Mouse (Mus musculus): ENCODE measurements around the gene Pgs1. TPM values are rescaled to one million over a fixed set of nuclear protein-coding genes. Genes with fewer than 3 reads are reported as not detected.

The Pgs1 gene
- polyA plus RNA-seq, 1 experiment from 2014 or later = 29.6 TPM

DNA sequence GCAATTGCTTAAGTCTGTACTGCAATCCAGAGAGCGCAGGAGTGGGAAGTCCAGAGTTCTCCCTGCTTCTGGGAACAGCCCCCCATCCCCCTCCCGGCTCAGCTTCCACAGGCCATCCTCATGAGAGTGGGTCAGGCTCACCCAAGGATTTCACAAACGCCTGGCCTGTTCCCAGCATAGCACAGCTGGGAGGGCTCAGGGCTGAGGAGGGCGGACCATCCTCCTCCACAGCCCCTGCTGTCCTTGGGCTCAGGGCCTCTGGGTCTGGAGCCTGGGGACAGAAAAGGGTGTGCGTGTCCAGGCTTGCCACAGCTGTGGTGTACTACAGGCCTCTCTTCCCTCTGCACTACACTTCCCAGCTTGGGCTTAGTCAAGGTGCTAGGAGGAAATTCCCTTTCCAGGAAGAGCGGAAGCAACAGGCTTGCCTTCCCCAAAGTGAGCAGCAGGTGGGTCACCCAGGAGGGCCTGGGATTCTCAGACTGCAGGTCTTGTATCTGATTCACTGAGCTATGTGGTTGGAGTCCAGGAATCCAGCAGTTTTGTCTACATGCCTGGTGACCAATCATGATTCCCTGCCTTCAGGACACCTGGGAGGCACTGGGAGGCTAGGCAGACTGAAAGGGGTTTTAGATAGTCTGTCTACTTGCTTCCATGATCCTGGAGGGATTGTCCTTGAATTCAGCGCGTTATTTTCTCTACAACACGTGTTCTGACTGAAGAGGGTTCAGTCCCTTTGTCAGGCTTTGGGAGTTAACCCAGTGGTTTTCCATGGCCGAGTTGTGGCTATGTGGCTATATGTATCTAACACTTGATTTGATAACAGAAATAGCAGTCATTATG lies 23.6 kb upstream of the Pgs1 start:
- Histone ChIP-seq H3K4me1 (replicated peaks; ENCODE audit: insufficient read depth, low read length) (peaks cover 39% of the 10 kb centered on the region), H3K27ac (peak overlapping the region; percentile 89), H3K9me3 (replicated peaks; ENCODE audit: low read length) (no peaks in the 10 kb centered on the region), H3K4me2 (ENCODE audit: low read length) (no peak overlapping the region), H3K4me3 (replicated peaks; ENCODE audit: low read depth, low read length) (no peak overlapping the region), H3K9ac (ENCODE audit: low read depth, low read length) (0 out of 2 replicates have a peak overlapping the region, but pooled peaks have one; percentile 36), H3K27me3 (ENCODE audit: insufficient read depth, low read length) (no peaks in the 10 kb centered on the region), H3K36me3 (ENCODE audit: insufficient read depth, low read length) (no peaks in the 10 kb centered on the region)
- ATAC-seq (replicated peaks; ENCODE audit: low FRiP score, low read depth) = peak; percentile 66
- WGBS = 24% methylated on average over 10 of the region's 10 CpGs
- DNase-seq (ENCODE audit: low spot score) = peak; percentile 94
- TF ChIP-seq CTCF (IDR thresholded peaks at IDR 0.05; ENCODE audit: low read depth) = no peak

DNA sequence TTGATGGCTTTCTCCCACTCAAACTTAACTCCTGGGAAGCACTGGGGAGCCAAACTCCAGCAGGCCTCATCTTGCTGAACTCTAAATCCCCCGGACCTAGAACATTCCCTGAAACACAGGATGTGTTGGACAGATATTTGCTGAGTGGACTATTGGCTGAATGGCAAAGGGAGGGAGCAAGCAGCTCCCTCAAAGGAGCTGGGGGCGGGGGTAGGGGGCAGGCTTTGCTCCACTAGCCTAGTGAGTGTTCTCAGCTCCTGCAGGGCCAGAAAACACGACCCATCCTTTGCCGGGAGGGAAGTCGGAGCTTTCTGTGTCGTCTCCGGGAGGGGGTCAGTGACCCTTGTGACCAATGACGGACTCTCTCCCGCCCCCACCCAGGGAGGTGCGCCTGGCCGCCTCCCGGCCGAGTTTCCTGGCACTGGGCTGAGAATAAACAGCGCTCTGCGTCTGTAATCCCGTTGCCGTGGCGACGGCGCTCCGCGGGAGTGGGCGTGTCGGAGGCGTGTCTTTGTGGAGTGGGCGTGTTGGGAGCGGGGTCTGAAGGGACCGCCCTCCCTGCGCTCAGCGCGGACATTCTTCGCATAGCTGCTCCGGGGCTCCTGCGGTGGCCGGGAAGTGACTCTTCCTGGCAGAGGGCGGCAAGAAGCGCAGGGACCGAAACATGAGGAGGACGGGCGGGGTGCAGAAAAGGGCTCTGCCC lies 22.9 kb upstream of the Pgs1 start:
- ATAC-seq (replicated peaks; ENCODE audit: low FRiP score, low read depth) (peak; percentile 88), DNase-seq (ENCODE audit: low spot score) (peak; percentile 98)
- TF ChIP-seq CTCF (IDR thresholded peaks at IDR 0.05; ENCODE audit: low read depth) = no peak
- Histone ChIP-seq H3K4me3 (replicated peaks; ENCODE audit: low read depth, low read length) (peak overlapping the region; percentile 10; the same call in 1 of the 2 replicates), H3K27me3 (ENCODE audit: insufficient read depth, low read length) (no peaks in the 10 kb centered on the region), H3K9me3 (replicated peaks; ENCODE audit: low read length) (no peaks in the 10 kb centered on the region), H3K4me1 (replicated peaks; ENCODE audit: insufficient read depth, low read length) (peaks cover 45% of the 10 kb centered on the region), H3K4me2 (ENCODE audit: low read length) (peak overlapping the region; percentile 66), H3K36me3 (ENCODE audit: insufficient read depth, low read length) (no peaks in the 10 kb centered on the region), H3K27ac (peak overlapping the region; percentile 89), H3K9ac (ENCODE audit: low read depth, low read length) (0 out of 2 replicates have a peak overlapping the region, but pooled peaks have one; percentile 19)
- under 1% methylated on average over 40 of the region's 40 CpGs for WGBS

DNA sequence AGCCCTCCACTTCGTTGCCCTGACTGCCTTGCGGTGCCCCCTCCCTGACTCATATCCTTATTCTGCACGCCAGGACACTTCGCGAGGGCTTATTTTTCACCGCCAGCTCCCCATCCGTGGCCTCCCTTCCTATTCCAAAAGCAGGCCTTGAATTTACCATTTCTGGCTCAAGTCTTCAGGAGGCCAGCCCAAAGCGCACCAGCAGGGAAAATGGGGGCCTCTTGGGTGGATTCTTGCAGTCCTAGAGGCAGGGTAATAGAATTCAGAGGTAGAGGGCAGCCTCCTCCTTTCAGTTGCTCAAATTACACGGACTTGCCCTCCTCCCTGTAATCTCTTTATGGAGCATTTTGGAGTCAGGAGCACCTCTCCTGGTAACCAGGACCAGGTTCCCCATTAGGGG lies 22.2 kb upstream of the Pgs1 start:
- Histone ChIP-seq H3K9me3 (replicated peaks; ENCODE audit: low read length) (no peaks in the 10 kb centered on the region), H3K27me3 (ENCODE audit: insufficient read depth, low read length) (no peaks in the 10 kb centered on the region), H3K4me1 (replicated peaks; ENCODE audit: insufficient read depth, low read length) (peaks cover 46% of the 10 kb centered on the region), H3K27ac (peak overlapping the region; percentile 89), H3K4me3 (replicated peaks; ENCODE audit: low read depth, low read length) (peak overlapping the region; percentile 10; the same call in 1 of the 2 replicates), H3K9ac (ENCODE audit: low read depth, low read length) (no peak overlapping the region), H3K36me3 (ENCODE audit: insufficient read depth, low read length) (no peaks in the 10 kb centered on the region), H3K4me2 (ENCODE audit: low read length) (peak overlapping the region; percentile 66)
- WGBS = 2% methylated on average over 9 of the region's 9 CpGs
- peak; percentile 62 for DNase-seq (ENCODE audit: low spot score)
- no peak for TF ChIP-seq CTCF (IDR thresholded peaks at IDR 0.05; ENCODE audit: low read depth)
- no peak for ATAC-seq (replicated peaks; ENCODE audit: low FRiP score, low read depth)

DNA sequence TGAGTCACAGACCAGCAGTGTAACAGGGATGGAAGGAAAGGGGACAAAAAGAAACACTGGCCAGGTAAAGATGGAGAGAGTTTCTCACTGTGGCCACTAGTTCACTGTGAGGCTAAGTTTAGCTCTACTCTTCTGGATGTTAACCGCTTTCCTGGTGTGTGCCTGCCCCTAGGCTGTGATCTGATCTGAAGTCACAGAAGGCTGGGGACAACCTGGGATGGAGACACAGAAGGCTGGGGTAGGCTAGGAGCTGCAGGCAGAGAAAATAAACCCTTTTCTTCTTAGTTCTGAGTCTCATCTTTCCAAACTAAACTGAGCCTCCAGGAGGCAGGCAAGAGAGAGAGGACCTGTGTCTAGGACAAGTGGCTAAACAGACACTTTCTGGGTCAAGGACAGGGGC lies 21.8 kb upstream of the Pgs1 start:
- Histone ChIP-seq H3K4me3 (replicated peaks; ENCODE audit: low read depth, low read length) (no peak overlapping the region), H3K9ac (ENCODE audit: low read depth, low read length) (no peak overlapping the region), H3K36me3 (ENCODE audit: insufficient read depth, low read length) (no peaks in the 10 kb centered on the region), H3K9me3 (replicated peaks; ENCODE audit: low read length) (no peaks in the 10 kb centered on the region), H3K27me3 (ENCODE audit: insufficient read depth, low read length) (no peaks in the 10 kb centered on the region), H3K4me1 (replicated peaks; ENCODE audit: insufficient read depth, low read length) (peaks cover 46% of the 10 kb centered on the region), H3K27ac (peak overlapping the region; percentile 89), H3K4me2 (ENCODE audit: low read length) (peak overlapping the region; percentile 66)
- WGBS = 24% methylated on average over 1 of the region's 1 CpGs
- peak; percentile 4; the same call in 1 of the 2 replicates for TF ChIP-seq CTCF (IDR thresholded peaks at IDR 0.05; ENCODE audit: low read depth)
- ATAC-seq (replicated peaks; ENCODE audit: low FRiP score, low read depth) (no peak), DNase-seq (ENCODE audit: low spot score) (no peak)

GRCm38 (mm10) chr11:117965052-117965451 lies 21.0 kb upstream of the Pgs1 start:
- DNase-seq (ENCODE audit: low spot score) (no peak), ATAC-seq (replicated peaks; ENCODE audit: low FRiP score, low read depth) (no peak)
- no peaks in the 10 kb centered on the region for H3K27me3 ChIP-seq (ENCODE audit: insufficient read depth, low read length)
- 52% methylated on average over 7 of the region's 7 CpGs for WGBS
- H3K27ac ChIP-seq = no peak overlapping the region
- no peak overlapping the region for H3K9ac ChIP-seq (ENCODE audit: low read depth, low read length)
- no peak overlapping the region for H3K4me3 ChIP-seq (replicated peaks; ENCODE audit: low read depth, low read length)
- H3K4me2 ChIP-seq (ENCODE audit: low read length) = no peak overlapping the region
- TF ChIP-seq CTCF (IDR thresholded peaks at IDR 0.05; ENCODE audit: low read depth) = no peak
- H3K4me1 ChIP-seq (replicated peaks; ENCODE audit: insufficient read depth, low read length) = peaks cover 46% of the 10 kb centered on the region
- H3K9me3 ChIP-seq (replicated peaks; ENCODE audit: low read length) = no peaks in the 10 kb centered on the region
- H3K36me3 ChIP-seq (ENCODE audit: insufficient read depth, low read length) = no peaks in the 10 kb centered on the region

GRCm38 (mm10) chr11:117965561-117965981 lies 20.5 kb upstream of the Pgs1 start:
- no peak for TF ChIP-seq CTCF (IDR thresholded peaks at IDR 0.05; ENCODE audit: low read depth)
- no peak for ATAC-seq (replicated peaks; ENCODE audit: low FRiP score, low read depth)
- Histone ChIP-seq H3K27me3 (ENCODE audit: insufficient read depth, low read length) (no peaks in the 10 kb centered on the region), H3K27ac (no peak overlapping the region), H3K36me3 (ENCODE audit: insufficient read depth, low read length) (no peaks in the 10 kb centered on the region), H3K9me3 (replicated peaks; ENCODE audit: low read length) (no peaks in the 10 kb centered on the region), H3K9ac (ENCODE audit: low read depth, low read length) (no peak overlapping the region), H3K4me1 (replicated peaks; ENCODE audit: insufficient read depth, low read length) (peaks cover 46% of the 10 kb centered on the region), H3K4me3 (replicated peaks; ENCODE audit: low read depth, low read length) (no peak overlapping the region), H3K4me2 (ENCODE audit: low read length) (peak overlapping the region; percentile 96; the same call in 1 of the 2 replicates)
- 35% methylated on average over 9 of the region's 9 CpGs for WGBS
- no peak for DNase-seq (ENCODE audit: low spot score)

Data from kidney, postnatal 0 days (tissue).